Mouse (Mus musculus): Measurements from ENCODE around the gene Osbpl3.
A peak's percentile ranks its signal among the peaks of the same experiment; 100 is the strongest.

Gene Osbpl3

DNA sequence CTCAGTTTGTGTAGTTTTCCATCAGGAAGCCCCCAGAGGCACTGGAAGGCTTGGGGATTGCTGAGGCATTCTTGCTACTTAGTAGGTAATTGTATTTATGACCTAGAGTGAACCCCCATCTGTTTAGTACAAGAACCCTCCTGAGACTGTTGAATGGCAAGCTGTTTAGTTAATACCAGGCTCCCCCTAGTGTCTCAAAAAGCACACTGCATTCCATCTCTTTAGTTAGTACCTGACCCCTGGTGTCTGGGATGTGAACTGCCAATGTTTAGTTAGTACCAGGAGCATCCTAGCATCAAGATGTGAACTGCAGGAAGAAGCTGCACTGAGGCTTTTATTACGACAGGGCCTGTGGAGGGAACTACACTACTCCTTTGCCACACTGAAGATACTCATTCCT is 161.9 kb downstream of the Osbpl3 start:
- peak; percentile 54 to 58 for DNase-seq (ENCODE audit: low spot score in 2 of 2)

DNA sequence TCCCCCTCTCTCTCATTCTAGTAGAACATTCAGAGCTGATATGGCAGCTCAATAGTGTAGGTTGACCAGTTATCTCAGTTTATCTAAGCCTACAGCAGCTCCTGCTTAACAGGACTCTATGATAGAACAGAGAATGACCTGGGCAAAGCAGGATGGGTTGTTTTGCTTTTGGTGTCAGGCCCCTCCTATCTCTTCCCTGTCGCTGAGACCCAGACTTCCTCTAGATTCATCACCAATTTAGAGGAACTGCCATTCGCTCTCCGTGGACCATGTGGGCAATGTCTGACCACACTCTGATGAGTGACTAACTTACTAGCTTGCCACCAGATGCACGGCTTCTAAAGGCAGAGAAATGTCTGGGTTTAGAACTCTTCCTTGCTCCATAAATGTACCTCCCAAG is 164.4 kb downstream of the Osbpl3 start:
- no peak for DNase-seq (ENCODE audit: low spot score in 2 of 2)

DNA sequence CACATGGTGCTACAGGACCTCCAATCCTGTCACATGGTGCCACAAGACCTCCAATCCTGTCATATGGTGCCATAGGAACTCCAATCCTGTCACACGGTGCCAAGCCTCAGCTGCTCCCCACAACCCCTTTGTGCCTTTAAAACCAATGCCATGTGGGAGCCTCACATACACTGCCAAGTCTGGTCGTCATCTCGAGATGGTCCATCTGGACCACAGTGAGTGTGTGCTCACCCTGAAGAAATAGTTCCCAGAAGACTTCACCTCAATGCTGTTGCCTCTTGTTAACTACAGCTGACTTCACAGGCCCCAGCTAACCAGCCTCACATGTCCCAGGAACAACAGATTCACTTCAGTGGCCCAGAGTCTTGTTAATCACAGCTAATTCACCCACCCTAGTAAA is 169.1 kb downstream of the Osbpl3 start:
- no peak for DNase-seq (ENCODE audit: low spot score in 2 of 2)

DNA sequence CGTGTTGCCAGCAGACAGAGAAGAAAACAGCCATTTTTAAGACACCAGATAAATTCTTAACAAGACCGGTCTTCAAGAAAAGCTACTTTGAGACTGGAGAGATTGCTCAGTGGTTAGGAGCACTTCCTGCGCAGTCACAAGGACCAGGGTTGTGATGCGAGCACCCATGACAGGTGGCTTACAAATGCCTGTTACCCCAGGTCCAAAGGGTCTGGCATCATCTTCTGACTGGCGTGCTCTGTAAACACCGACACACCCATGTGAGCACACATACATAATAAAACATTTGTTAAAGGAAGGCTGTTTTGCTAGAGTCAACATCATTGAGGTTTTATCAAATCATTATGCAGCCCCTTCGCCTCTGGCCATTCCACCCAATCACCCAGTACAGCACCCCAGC is 176.4 kb downstream of the Osbpl3 start:
- DNase-seq (ENCODE audit: low spot score in 2 of 2) = no peak

DNA sequence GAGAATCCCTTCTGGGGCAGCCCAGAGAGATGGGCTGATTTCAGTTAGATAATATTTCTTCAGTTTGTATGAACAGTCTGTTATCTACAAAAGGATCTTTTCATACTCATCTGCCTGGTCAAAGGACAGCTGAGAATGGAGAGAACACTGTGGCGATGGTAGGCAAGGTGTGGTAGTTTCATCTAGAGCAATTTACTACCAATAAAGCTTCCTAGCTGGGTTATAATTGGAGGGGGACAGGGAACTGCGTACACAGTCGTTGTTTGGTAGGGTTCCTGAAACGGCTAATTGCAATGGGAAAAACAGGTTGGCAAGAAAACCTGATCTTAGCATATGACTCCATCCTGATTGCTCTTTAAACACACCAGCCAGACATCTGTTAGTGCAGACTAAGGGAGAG is 182.1 kb downstream of the Osbpl3 start:
- DNase-seq (ENCODE audit: low spot score in 2 of 2) = no peak

DNA sequence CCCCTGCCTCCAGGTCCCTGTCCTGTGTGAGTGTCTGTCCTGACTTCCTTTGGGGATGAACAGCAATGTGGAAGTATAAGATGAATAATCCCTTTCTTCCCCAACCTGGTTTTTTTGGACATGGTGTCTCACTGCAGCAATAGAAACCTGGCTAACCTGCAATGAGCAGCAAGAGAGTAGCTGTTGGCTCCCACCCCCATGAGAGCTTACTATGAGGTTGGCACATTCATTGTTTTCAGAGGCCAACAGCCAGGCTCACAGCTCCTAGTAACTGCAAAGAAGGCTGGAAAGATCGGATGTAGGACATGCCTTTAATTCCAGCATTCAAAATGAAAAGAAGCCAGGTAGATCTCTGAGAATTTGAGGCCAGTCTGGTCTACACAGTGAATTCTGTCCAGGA is 182.6 kb downstream of the Osbpl3 start:
- DNase-seq (ENCODE audit: low spot score in 2 of 2) = no peak

DNA sequence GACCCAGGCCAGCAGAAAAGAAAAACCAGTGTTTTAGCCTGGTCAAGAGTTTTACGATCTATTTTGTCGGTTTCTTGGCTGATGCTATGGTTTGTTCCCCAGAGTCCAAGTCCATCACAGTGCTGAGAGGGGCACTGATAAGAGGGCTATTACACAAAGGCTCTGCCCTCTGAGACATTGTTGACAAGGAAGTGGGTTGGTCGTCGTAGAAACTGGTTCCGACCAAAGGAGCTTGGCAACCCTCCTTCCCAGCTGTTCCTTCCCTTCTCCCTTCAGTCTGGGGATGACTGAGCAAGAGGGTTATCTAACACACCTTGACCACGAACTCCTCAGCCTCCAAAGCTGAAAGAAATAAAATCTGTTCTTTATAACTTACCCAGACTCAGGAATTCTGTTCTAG is 192.3 kb downstream of the Osbpl3 start, which contains the start of gene Gsdme:
Gsdme (minus strand) TSS at position 193 of the 400 bp plus-strand sequence.
- no peak for DNase-seq (ENCODE audit: low spot score in 2 of 2)

DNA sequence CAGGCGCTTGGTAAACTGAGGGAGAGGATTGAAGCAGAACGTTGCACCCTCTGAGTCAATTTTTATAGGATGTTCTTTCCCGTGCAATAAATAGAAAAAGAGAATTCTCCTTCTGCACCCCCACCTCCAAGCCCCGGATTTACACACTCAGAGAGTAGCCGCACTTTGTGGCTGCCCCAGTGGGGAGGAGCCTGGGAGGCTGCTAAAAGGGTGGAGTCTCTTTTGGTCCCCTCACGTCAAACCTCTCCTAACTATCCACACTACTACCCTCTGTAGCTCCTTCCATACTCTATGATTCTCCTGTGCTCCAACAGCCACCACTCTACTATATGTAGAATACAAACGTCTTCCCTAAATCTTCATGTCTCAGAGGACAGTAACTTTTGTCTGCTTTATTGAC is 193.7 kb downstream of the Osbpl3 start:
- no peak for DNase-seq (ENCODE audit: low spot score in 2 of 2)

DNA sequence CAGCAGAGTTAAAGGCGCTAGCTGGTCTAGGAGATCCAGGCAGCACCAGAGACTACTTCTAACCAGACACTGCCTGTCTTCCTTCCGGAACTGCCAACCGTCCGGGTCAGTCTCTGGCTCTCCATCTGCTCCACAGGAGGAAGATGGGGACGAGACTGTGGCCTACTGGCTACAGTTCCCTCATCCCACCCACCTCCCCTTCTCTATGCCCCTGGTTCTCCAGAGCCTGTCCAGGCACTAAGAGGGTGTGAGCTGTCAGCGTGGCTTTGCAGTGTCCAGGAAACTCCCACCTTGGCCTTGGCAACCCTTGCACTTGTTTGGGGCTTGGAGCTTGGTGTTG is 194.1 kb downstream of the Osbpl3 start:
- no peak for DNase-seq (ENCODE audit: low spot score in 2 of 2)

DNA sequence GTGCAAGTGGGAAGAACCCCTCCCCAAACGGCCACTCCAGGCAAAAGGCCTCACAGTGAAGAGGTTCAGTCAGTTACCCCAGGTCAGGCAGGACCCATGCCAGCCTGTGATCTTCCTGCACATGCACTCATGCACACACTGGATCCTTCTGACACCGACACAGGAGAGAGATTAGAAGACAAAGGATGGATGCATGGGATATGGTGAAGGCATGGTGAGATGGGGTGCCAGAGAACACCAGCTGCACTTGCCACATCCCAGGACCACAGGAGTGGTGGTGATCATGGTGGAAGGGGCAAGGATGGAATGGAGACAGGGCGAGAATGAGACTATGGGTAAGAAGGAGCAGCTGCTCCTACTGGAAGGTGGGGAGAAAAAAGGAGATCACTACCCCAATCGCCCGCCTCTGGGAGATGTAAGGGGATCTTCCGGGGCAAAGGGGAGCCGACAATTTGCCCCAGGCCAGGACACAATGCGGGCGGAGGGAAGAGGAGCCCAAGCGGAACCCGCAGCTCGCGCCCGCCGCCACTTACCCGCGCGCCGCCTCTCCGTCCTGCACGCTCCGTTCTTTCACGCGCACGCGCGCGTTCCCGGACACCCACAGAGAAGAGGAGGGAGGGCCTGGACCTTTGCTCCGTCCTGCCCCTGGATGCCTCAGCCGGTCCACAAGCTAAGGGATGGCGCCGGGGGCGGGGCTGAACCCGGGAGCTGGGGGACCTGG is 194.6 kb downstream of the Osbpl3 start:
- peak; percentile 68 to 84 for DNase-seq (ENCODE audit: low spot score in 2 of 2)

DNA sequence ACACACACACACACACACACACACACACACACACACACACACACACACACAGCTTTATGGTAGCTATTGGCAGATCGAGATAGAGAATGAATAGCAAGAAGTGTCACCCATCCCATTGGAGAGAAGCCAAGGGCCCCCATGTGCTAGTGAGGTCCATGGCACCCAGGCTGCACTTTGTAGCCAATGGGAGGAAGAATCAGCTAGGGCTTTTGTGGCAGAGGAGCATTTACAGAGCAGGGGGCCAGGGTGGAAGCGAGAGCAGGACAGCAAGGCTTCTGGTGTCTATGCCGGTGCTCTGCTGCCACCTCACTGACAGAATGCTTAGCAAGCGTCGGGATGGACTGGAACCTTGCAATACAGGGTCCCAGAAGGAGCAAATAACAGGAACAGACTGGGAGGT is 200.6 kb downstream of the Osbpl3 start:
- DNase-seq (ENCODE audit: low spot score in 2 of 2) = no peak

DNA sequence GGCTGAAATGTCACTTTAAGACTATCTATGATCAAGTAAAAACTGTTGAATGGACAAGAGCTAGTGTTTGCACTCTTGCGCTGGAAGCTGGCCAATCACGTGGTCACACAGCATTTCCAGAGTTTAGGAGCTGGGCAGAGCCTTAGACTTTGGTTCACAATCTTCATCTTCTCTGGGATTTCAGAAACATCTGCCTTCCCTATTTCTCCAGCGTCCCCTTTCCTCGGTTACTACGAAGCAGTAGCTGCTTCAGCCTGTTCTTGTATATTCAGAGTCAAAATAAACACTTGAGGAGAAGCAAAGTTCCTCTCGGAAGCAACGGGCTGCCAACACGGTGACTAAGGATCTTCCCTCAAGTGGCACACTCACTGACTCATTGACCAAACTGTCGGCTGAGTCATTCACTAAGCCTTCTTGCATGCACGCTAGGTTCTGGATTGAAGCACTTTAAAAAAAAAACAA is 201.2 kb downstream of the Osbpl3 start:
- peak; percentile 51 to 73 for DNase-seq (ENCODE audit: low spot score in 2 of 2)

DNA sequence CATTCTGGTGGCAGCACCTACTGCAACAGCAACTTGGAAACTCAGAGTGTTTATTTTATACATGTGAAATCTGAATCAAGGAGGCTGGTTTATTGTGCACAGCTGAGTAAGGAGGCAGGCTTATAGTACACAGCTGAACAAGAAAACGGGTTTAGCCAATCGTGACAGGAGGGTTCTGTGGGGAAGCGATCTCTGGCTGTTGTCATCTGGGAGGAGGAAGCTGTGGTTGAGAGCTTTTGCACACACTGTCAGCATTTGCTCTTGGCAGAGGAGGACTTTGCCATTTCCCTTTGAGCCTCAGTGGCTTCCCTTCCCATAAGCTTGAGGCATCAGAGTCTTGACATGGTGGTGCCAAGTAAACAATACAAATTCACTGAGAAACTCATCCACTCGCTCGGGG is 203.3 kb downstream of the Osbpl3 start:
- DNase-seq (ENCODE audit: low spot score in 2 of 2) = no peak

DNA sequence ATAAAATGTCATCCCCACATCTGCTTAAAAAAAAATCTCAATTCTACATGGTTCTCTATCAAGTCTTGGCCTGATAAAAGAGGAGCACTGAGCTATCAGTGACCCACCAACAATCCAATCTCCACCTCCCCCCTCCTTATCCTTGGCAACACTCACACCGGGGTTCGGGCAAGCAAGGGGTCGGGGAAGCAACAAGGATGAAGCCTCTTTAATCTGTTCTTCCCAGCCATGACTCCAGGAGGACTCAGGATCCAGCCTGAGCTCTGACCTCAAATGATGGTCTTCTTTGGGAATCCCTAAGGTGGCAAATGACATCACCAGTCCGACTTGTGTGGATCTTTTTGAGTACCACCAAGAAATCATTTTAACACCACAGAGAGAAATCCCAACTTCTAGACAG is 208.2 kb downstream of the Osbpl3 start:
- DNase-seq (ENCODE audit: low spot score in 2 of 2) = no peak

DNA sequence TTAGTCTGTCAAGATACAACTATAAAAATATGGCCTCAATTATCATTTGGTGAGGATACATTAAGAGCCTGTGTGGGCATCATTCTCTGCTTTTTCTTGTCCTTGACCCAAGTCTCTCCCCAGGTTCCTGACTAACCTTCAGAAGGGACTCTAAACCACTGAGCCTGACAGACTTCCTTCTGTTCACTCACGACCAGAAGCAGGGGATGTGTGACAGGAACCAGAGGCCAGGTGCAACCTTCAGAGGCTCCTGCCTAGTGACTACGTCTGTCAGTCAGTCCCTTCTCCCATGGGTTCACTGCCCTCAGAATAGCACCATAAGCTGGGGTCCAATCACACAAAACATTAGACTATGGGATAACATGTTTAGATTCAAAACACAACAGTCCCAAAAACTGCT is 208.6 kb downstream of the Osbpl3 start:
- DNase-seq (ENCODE audit: low spot score in 2 of 2) = no peak

DNA sequence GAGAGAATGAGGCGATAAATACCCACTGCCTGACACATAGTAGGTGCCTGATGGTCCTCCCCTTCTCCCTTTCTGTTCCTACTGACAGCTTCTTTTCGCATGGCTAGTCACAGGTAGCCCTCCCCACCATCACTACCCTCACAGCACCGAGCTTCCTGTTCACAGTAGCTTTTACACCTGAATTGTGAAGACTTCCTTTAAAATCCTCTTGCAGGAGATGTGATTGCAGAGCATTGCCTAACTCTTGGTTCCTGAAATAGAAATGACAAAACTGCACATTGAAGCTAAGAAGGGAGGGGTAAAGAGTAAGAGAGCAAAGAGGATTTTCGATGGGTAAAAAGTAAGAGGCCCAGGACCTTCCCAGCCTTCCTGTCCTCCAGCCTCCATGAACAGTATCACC is 211.0 kb downstream of the Osbpl3 start:
- DNase-seq (ENCODE audit: low spot score in 2 of 2) = no peak

DNA sequence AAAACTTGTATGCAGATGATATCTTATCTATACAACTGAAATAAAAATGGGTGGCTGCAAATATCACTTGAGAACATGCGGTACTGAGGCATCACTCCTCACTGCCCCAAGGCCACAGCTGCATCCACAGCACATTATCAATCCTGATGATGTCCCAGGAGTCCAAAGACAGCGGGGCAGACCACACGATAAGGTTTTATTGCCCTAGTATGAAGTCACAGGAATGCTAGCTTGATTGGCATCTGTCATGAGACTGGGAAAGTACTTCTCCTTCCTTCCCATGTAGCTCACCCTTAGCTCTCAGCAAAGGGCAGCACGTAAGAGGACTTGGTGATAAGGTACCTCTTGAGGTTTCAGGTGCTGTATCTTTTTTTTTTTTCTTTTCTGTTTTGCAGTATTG is 211.9 kb downstream of the Osbpl3 start:
- no peak for DNase-seq (ENCODE audit: low spot score in 2 of 2)
